Mouse (Mus musculus) frontal cortex, postnatal 36 days (tissue): ENCODE data around the gene Gm49416.
A peak's percentile ranks its signal among the peaks of the same experiment; 100 is the strongest.

Experiments used
- DNase-seq, 2 experiments: peaks; one replicate each; pipeline ENCODE4 v3.0.0; 2022; ENCODE audit warnings: low spot score in 2 of 2

The Gm49416 gene

DNA sequence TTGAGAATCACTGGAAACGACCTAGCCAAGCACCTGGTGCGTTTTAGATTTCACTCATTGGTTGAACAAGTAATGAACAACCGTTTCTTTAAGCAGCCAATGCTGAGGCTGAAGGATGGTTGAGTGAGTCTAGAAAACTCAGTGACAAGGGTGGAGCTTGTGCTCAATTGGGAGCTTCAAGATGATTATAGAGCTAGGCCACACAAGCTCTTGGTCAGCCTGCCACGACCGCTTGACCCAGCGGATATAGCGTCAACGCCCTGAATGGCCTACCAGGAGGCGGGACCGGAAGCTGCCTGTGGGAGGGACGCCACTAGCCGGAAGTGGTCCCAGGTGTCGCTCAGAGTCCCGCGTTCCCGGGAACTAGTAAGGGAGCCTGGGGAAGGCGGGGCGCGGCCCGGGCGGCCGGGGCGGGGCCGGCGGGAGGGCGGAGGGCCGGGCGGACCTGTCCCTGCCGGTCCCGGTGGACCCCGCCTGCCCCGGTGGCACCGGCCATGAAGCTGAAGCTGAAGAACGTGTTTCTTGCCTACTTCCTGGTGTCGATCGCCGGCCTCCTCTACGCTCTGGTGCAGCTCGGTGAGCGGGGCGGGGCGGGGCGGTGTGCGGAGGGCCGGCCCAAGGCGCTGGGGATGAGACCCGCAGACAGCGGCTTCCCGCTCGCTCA lies 31.5 kb downstream of the Gm49416 start, which contains the start of gene B3gat3:
Gene B3gat3, plus strand, starts transcription at position 302 of the 664 bp plus-strand sequence.
- peak; percentile 94 to 96 for DNase-seq

DNA sequence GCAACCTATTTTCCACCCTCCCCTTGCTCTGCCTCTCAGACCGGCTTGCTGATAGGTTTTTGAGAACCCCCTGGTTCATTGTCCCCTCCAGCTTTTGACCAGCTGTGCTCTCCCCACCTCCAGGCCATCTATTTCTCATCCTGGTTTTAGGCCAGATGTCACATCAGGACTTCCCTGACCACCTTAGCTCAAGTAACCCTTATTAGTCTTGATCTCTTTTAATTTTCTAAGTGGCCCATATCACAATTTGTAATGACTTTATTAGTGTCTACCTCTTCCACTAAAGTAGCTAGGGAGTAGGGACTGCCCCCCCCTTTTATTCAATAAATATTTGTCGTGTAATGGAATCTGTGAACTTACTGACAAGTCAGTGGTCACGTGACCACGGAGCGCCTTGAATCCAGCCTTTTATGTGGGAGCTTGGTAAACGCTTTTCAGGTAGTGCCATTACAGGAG lies 32.1 kb downstream of the Gm49416 start:
- DNase-seq, result no peak

DNA sequence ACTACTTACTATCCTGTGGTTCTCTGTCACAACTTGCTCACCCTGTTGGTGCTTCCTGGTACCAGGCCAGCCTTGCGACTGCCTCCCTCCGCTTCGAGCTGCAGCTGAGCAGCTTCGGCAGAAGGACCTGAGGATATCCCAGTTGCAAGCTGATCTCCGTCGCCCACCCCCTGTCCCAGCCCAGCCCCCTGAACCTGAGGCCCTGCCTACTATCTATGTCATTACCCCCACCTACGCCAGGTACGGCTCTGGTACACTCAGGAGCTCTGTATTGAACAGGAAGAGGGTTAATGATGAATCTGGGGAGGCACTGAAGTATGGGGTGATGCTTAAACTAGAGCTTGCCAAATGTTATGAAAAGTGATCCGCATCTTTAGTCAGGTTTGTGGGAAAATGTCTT lies 33.0 kb downstream of the Gm49416 start:
- no peak for DNase-seq

DNA sequence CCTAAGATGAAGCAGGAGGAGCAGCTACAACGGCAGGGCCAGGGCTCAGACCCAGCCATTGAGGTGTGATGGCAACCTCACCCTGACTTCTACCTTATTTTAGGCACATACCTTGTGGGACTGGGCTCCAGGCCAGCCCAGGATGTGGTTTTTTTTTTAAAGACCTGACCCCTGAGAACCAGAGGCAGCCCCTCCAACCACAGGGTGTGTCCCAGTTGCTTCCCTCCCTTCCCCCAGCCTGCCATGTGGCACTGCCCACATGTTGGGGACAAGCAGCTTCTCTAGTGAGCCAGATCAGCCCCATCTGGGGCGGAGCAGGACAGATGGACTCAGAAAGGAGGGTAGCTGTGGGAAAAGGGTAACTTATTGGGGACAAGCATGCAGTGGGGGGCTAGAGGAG lies 38.0 kb downstream of the Gm49416 start:
- no peak for DNase-seq

DNA sequence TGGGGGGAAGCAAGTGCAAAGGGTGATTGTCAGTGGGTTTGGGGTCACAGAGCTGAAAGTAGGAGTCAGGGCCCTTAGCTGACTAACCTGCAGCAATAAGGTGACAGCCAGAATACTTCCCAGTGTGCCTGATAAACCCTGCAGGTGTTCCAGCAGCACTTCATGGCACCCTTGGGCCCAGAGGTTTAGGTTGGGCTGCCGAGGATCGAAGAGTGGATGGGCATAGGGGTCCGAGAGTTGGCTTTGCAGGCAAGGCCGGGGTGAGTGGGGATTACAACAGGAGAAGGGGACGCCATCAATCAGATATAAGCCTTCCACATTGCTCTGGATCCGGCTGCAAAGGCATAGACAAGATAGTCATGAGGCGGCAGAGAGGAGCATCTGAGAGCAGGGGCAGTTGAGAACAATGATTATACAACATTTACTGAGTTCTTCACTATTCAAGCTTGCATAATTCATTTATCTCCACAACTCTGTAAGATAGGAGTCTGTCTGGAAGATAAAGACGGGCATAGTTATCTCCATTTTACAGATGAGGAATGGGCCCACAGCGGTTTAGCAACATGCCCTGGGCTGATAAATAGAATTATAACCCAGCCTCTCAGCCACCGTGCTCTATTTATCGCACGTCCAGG lies 39.3 kb downstream of the Gm49416 start:
- DNase-seq, result no peak

DNA sequence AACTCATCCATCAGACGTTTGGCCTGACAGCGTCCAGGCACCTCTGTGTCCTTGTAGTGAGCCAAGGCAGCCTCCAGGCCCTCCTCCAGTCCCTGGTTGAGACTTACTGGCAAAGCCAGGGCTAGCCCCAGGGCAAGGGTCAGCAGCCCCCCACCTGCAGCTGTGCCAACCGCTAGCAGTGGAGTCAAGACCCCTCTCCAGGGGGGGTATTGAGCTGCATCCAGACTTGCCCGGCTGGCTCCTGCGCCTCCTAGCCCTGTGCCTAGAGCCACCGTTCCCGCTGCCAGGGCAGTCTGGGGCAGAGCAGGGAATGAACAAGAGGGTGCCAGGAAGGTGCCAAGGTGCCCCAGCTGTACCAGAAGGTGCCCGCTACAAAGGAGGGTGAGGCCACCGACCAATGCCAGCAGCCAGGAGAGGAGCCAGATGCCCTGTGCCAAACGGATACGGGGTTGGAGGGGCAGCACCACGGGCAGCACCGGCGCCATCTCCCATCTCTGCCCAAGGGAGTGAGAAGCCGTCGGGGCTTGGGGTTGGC lies 40.0 kb downstream of the Gm49416 start:
- DNase-seq, result no peak

DNA sequence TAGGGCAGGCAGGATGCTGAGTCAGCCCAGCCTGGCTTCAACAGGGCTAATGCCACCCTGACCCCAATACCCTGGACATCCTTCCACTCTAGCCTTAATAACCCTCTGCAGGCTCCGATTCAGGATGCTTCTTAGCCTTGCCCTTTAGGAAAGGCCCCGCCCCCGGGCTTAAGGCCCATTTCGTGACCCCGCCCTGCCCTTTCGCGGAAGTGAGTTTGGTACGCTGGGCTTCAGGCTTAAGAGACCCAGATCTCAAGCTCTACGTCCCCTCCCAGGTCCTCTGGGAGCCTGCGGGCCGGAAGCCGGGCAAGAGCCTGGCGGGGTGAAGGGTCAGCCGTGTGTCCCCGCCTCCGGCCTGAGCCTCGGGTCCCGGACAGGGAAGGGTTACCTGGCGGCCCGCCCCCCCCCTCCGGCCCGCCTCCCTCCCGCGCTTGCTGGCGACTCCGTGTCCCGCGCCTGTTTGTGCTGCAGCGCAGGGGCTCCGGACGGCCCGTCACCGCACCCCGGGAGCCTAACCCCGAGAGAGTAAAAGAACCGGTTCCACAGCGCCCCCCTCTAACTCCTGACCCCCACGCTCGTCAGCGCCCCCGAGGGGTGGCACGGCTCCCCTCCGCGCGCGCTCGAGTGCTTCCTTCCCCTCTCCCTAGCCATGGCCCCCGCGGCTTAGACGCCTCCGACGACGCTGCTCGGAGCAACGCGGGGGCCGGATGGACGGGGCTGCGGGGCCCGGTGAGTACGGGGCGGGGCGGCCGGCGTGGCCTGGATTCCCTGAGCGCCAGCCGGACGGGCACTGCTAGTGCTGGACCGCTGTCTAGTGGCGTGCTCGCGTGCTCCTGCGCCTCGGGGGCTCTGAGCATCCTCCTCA lies 40.7 kb downstream of the Gm49416 start, which contains the start of the genes Rom1 and Eml3:
Gene Rom1, minus strand, starts transcription at position 133 of the 865 bp plus-strand sequence.
Gene Eml3, plus strand, starts transcription at position 329 of the 865 bp plus-strand sequence.
- DNase-seq, result peak in 1 of 2 experiments; percentile 61

DNA sequence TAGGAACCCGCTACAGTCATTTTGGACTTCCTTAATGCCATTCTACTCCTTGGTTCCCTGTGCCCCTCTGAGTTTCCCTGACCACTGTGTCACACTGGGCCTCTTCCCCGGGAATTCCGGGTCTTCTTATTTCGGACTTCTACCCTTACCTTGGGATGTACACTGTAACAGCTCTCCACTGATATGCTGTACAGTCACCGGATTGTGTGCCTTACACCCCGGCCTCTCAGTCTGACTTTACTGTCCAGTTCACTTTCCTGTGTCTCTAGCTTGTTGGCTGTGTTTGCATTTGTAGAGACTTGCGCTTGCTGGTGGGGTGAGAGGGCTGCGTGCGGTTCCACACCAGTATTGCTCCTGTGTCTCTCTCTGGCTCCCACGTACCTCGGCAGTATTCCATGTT lies 41.4 kb downstream of the Gm49416 start:
- no peak for DNase-seq

DNA sequence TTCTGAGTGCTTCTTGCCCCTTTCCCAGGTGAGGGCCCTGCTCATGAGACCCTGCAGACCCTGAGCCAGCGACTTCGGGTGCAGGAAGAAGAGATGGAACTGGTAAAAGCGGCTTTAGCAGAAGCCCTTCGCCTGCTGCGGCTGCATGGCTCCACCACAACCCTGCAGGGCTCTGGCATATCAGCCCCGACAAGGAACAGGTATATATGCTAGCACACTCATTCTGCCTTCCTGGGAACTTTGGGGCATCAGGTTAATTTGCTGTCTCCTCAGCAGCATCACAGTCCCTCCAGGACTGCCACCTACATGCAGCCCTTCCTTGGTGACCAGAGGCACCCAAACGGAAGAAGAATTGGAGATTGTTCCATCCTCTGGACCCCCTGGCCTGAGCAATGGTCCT lies 42.0 kb downstream of the Gm49416 start:
- DNase-seq, result no peak

DNA sequence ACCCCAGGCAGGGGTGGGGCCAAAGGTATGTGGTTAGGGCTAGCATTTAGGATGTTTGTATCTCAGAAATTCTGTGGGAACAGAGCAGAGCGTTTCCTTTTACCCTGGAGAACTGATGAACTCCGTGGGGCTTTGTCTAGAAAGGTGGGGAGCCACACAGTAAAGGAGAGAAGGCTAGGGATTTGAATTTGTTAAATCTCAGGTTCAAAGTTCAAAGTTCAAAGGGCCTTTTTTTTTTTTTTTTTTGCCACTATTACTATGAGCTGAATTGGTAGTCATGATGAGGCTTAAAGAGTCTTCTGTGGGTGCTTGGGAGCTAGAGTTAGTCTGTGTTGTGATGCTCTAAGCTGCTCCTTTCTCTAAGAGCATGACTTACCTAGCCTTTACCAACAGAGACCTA lies 48.0 kb downstream of the Gm49416 start:
- DNase-seq, result no peak

DNA sequence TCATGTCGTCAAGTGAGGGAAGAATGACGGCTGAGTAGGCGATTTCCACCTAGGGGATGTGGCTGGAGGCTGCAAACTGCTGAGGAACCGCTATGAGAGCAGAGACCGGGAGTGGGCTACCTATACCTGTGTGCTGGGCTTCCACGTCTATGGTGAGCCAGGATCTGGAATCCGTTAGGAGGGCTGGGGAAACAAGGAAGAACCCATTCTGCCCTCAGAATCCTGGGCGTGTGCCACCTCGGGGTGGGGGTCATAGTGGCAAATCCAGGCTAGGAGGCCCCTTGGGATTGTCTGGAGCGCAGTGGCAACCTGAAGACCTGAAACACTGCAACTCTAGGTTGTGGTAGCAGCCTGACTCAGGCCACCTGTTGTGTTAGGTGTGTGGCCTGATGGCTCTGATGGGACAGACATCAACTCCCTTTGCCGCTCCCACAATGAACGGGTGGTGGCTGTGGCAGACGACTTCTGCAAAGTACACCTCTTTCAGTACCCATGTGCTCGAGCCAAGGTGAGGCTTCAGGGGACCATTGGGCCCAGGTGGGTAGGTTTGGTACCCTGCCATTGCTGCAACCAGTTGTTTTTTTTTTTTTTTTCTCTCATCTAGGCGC lies 51.9 kb downstream of the Gm49416 start:
- no peak for DNase-seq

DNA sequence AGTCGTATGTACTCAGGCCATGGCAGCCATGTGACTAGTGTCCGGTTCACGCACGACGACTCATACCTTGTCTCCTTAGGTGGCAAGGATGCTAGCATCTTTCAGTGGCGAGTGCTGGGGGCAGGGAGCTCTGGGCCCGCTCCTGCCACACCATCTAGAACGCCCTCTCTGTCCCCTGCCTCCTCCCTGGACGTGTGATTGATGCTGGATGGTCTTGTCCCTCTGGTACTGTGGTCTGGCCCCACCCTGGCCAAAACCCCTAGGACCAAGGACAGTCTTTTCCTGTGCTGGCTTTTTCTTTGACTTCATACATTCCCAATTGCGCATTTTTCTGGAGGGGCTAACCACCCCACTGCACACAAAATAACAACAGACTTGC lies 52.4 kb downstream of the Gm49416 start:
- no peak for DNase-seq

DNA sequence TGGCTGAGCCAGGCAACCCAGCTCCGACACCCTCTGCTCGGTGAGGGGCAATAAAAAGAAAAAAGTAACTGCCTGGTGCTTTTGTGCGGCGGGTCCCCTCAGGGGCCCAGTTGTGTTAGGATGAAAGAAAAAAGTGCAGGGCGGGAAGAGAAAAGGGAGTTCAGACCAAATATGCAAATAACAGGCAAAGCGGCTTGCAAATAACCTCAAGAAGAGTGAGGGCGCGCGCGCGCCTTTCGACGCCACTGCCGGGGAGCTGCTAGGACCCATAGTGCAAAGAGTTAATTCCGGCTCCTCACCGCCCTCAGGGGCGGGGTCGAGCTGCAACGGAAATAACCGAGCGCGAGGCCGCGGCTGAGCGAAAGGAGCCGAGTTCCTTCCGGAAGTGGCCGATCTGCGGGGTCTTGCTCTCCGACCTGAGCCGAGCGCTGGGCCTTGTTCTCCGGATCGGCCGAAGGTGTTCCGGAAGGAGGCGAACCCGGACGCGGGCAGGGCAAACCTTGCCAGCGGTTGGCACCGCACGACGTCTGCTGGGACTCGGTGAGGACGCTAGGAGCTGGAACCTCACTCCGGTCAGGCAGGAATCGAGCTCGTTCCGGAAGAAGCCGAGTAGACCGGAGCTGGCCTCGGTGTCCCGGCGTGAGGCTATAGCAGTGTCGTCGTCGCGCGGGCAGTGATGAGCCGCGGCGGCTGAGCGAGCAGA lies 52.9 kb downstream of the Gm49416 start, which contains the start of gene Mta2:
Gene Mta2, plus strand, starts transcription at position 361 of the 703 bp plus-strand sequence.
- DNase-seq, result peak; percentile 91 to 96

DNA sequence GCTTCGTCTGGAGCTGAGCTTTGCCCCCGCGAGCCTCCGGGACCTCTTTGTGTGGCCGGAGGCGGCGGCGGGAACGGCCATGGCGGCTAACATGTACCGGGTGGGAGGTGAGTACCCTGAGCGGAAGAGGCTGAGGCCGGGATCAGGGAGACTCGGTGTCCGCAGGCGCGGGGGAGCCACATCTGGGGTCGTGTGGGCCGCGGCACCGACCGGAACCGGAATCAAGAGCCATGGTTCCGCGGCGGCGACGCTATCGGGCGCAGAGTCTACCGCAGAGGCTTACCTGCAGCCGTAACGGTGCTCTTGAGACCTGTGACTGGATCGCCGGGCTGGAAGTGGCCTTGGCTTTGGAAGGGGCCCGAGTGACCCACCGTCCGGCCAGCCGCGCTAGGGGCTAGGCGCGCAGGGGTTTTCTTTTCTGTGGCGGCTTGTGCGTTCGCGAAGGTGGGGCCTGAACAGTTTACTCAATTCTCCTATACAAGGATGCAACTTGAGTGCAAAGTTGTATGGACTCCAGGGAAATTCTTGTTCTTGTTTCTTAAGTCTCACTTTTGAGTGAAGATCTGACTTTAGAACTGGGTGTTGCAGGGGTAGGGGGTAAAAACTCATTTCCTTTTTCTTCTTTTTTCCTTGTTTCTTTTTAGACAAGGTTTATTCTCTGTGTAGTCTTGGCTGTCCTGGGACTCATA lies 53.7 kb downstream of the Gm49416 start:
- peak in 1 of 2 experiments; percentile 54 for DNase-seq

DNA sequence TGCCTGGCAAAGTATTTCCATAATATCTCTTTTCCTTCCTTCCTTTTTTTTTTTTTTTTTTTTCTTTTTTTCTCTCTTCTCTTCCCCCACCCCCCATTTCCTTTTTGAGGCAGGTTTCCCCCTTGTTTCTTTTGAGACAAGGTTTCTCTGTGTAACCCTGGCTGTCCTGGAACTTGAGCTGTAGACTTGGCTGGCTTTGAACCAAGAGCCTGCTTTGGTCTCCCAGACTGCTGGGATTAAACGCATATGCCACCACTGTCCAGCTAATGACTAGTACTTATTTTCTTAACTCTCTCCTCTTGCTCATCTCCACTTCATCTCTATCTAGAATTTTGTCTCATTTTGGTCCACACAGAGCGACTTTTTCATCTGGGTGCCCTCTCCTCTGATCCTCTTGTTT lies 54.3 kb downstream of the Gm49416 start:
- DNase-seq, result no peak

DNA sequence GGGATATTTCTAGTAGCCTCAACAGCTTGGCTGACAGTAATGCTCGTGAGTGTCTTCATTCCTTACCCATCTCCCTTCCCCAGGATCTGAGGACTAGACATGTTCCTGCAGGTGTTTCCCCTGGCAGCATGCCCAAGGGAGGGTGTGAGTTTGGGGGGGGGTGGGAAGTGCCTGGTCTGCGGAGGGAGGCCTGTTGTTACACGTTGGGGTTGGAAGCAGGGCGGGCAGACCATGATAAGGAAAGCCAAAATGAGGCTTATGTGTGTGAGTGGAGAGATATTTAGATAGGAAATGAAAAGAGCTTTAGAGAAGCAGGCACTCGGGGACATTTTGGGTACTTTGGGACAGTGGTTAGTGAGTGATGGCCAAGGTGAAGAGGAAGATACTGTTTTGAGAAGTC lies 55.3 kb downstream of the Gm49416 start:
- no peak for DNase-seq

DNA sequence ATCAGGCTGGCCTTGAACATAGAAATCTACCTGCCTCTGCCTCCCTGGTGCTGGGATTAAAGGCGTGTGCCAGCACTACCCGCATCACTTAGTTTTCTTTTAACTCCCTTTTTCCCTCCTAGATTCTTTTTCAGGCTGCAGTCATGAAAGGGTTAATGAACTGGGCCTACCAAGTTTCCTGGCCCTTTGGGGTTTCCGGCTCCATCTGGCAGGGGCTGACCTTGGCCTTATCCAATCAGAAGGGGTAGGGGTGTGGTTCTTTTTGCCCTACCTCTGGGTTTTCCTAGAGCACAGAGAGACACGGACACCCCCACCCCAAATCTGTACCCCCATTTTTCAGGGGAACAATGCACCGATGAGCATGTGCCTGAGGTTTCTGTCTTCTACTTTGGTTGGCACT lies 56.0 kb downstream of the Gm49416 start:
- DNase-seq, result no peak
